Mouse (Mus musculus) lung, postnatal 0 days (tissue): Measurements from ENCODE around the gene Xbp1.
A peak's percentile ranks its signal among the peaks of the same experiment; 100 is the strongest.

Experiments
- CTCF ChIP-seq: IDR thresholded peaks from 2 replicates; pipeline ENCODE4 v1.5.1; 2016; ENCODE audit warnings: antibody characterized with exemption, mild to moderate bottlenecking
- EP300 ChIP-seq: IDR thresholded peaks from 2 replicates; pipeline ENCODE4 v1.6.1; 2016; ENCODE audit warnings: antibody characterized with exemption, mild to moderate bottlenecking, control low read depth

DNA sequence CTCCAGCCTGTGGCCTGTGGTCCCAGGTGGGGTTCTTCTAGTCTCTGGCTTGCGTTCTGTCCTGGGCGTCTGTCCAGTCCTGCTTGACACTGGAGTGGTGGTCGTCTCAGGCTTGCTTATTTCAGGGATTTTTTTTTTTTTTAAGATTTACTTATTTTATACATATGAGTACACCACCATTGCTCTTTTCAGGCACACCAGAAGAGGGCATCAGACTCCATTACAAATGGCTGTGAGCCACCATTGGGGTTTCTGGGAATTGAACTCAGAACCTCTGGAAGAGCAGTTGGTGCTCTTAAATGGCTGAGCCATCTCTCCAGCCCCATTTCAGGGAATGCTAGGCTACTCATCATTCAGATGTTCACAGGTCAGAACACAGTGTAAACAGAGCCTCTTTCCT, 39.8 kb downstream of the Xbp1 start:
- peak; percentile 22; the same call in 1 of the 2 replicates for TF ChIP-seq CTCF
- no peak for TF ChIP-seq EP300
